Mouse (Mus musculus) left cerebral cortex, adult 11 months (tissue): ENCODE results near the gene Ccdc141.

Experiments used
- DNase-seq: peaks from one replicate; pipeline ENCODE4 v3.0.0; 2022; ENCODE audit warnings: low spot score

Gene Ccdc141

GRCm38 (mm10) chr2:77173821-77174220 is 3.4 kb upstream of the Ccdc141 start:
- DNase-seq: no peak

GRCm38 (mm10) chr2:77173366-77173765 is 2.9 kb upstream of the Ccdc141 start:
- DNase-seq: no peak

DNA sequence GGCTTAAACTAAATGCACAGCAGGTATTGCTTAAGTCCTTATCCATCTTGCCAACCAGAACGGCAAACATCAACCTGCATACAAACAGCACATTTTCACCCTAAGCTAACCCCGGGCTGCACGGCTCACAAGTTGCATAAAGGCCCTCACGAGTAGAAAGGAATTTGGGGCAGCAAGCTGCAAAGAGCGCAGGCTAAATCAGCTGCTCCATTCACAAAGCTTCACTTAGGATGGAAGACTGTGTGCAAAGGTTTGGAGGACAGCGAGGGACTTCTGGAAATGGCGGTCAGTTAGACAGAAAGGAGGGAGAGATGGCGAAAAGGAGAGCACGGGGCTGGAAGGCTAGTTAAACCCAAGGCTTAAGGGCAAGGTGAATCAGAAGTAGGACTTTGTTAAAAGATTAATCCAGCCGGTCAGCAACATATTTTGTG is 1.8 kb upstream of the Ccdc141 start:
- no peak for DNase-seq

DNA sequence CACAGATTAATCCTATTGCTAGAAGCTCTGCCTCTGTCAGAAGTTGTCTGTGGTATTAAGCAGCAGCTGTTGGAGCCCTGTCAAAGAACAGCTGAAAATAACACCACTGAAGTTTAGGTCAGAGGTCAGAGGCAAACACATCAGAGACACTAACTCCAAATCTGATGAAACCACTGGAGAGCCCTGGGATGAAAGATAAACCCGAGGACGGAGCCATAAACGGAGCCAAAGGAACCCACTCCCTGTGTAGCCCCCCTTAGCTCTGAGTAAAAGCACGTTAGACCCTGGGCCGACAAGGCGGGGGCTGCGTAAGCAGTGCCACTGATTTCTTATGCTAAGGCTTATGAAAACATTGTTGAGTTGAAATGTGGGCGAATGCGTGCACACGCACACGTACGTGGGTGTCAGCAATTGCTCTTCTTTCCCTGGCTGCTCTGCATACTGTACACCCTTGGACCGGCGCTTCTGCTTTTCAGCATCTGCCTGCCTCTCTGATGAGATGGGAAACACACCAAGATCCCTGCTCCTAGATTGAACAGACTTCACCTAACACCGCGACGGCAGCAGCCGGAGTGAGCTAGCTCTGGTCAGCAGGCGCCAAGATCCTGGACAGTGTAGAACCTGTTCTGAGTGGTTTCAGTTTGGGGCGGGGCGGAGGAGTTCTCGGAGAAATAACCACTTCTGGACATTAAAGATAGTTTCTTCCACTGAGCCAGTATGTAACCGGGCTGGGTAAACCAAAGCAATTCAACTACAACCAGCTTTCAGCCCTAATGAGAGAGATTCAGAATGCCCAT is 1.2 kb upstream of the Ccdc141 start:
- no peak for DNase-seq

DNA sequence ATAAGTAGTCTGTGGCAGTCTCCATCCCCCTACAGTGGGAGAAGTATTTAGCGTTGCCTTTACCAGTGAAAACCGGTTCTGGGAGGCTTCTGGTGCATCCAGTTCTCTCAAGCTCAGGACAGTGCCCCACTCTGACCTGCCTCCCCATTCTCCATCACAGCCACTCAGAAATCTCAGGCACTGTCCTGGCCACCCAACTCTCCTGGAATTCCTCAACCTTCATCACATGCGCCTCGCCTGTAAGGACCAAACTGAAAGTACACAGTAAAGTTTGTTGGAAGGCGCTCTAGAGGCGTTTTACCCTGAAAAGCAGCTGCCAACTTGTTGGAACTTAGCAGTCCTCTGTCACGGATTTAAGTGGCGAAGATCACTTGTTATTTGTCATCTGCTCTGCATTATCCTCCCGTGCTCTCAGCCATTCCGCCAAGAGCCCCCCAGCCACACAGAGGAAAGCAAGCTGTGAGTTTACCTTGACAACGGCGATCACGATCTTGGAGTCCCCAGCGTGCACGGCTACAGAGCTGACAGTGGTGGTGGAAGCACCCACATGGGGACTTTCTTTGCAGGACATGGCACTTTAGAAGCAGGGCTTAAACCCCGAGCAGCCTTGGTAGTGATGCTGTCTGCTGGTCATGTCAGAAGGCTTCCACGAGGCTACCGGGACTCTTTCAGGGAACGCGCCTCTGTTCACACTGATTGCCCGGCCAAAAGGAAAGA is 362 bp downstream of the Ccdc141 start:
- no peak for DNase-seq

- DNase-seq: no peak
These were observed 1.2 kb downstream of the Ccdc141 start for GRCm38 (mm10) chr2:77169218-77169617.

- DNase-seq: no peak
These were observed 1.7 kb downstream of the Ccdc141 start for GRCm38 (mm10) chr2:77168781-77169180.

DNA sequence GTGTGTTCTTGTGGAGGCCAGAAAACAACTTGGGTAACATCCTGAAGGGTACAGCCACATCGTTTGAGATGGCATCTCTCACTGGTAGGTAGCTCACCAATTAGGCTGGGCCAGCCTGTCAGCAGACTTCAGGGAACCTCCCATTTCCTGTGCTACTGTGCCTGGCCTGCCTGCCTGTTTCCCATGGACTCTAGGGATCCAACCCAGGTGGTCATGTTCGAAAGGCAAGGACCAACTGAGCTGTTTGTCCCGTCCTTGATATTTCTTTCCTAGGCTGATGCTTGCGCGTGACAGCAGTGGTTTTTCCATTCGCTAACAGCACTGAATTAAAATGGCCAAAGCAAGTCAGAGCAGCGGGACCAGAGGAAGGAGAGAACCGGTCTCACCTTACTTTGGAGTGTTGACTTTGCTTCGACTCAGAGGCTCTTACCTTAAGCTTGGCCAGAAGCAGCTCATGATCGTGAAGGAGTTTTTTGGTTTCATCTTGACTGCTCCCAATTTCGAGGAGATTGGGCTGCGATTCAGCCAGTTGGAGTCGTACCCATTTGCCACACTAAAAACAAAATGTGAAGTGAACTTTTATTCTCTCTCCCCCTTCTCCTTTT is 2.3 kb downstream of the Ccdc141 start:
- DNase-seq: no peak

GRCm38 (mm10) chr2:77166366-77166765 is 4.1 kb downstream of the Ccdc141 start:
- no peak for DNase-seq

DNA sequence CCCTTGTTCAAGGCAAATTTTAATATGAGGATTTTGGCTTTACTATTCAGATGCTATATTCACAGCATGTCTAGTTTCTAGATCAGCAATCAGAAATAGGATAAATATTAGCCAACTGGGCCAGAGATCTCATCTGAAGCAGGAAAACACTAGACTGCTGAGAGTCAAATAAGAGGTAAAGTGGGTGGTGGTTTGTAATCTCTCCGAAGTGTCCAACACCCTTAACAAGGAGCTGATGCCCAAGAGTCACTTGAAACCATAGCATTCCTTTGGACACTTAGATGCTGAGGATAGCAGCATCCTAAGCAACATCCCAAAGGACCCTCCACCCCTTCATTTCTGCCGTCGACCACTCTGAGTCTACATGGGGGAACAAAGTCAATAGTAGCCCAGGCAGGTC is 5.8 kb downstream of the Ccdc141 start:
- DNase-seq: no peak

GRCm38 (mm10) chr2:77163381-77163780 is 7.1 kb downstream of the Ccdc141 start:
- DNase-seq: no peak

GRCm38 (mm10) chr2:77162135-77162534 is 8.3 kb downstream of the Ccdc141 start:
- DNase-seq: no peak

DNA sequence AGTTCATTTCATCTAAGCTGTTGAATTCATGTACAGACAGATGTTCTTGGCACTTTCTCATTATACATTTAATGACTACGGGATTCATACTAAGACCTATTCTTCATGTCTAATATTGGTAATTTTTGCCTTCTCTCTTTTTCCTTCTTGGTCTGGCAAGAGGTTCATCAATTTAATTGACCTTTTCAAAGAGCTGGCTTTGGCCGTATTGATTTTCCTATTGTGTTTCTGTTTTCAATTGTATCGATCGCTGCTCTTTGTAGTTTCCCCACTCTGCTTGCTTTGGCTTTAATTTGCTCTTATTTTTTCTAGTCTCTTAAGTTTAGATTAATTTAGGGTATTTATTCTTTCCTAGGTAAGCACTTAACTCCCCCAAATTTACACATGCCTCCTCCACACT is 12.9 kb downstream of the Ccdc141 start:
- no peak for DNase-seq

- no peak for DNase-seq
These were observed 16.4 kb downstream of the Ccdc141 start for GRCm38 (mm10) chr2:77154080-77154479.

DNA sequence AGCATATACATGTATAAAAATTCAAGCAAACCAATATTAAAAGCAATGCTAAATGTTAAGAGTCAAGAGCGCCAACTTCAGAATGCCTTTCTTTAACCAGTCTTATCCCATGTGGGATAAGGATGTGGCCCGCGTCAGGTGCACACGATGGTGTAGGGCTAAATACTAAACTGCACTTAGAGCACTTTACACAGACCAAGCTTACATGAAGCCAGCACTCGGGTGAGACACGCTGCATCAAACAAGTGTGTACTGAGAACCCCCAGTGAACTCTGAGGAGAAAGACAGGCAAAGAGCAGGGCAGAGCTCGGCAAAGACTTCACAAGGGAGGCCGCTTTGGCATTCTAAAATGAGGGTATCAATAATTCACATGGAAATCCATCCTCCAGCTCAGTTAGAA is 19.2 kb downstream of the Ccdc141 start:
- DNase-seq: no peak

GRCm38 (mm10) chr2:77149576-77149975 is 20.9 kb downstream of the Ccdc141 start:
- no peak for DNase-seq

DNA sequence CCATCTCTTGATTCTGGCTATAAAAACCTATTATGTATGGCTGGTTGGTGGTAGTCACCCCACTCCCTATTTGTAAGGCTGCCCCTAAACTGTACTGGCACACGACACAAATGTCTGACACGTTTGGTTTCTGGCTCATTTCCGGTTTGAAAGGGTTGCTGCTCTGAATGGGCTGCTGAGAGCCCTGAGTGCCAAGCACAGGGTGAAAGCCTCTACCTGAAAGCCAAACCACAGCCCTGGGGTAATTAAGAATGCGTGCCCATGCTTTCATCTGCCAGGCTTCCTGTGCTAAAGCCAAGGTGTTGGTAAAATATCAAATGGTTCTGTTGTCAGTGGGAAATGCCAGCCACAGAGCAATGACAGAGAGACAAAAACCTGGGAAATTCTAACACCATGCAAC is 22.2 kb downstream of the Ccdc141 start:
- DNase-seq: no peak

- DNase-seq: no peak
These were observed 23.5 kb downstream of the Ccdc141 start for GRCm38 (mm10) chr2:77146968-77147367.

- DNase-seq: no peak
These were observed 24.1 kb downstream of the Ccdc141 start for GRCm38 (mm10) chr2:77146291-77146690.

GRCm38 (mm10) chr2:77143536-77143935 is 26.9 kb downstream of the Ccdc141 start:
- DNase-seq: no peak

- DNase-seq: no peak
These were observed 31.6 kb downstream of the Ccdc141 start for GRCm38 (mm10) chr2:77138879-77139278.

- no peak for DNase-seq
These were observed 35.5 kb downstream of the Ccdc141 start for GRCm38 (mm10) chr2:77134906-77135305.

GRCm38 (mm10) chr2:77133407-77133806 is 37.0 kb downstream of the Ccdc141 start:
- DNase-seq: no peak
